Mouse (Mus musculus) midbrain, embryonic 15.5 days (tissue): ENCODE results near the gene Cep41. TPM values are rescaled to one million over a fixed set of nuclear protein-coding genes. Genes with fewer than 3 reads are reported as not detected.

ENCODE experiments used
- ATAC-seq: fragments of 200-750 bp; cut with Nextera tagmentation; replicated peaks from 2 replicates; pipeline ENCODE4 v1.8.0; 2017; ENCODE audit warnings: moderate TSS enrichment
- H3K27ac ChIP-seq: fragments of 300-500 bp; sonication (generic); 2 replicates; pipeline ENCODE4 v1.5.1; 2015; ENCODE audit warnings: mild to moderate bottlenecking, inconsistent platforms
- H3K27me3 ChIP-seq: fragments of 300-500 bp; sonication (generic); replicated peaks from 2 replicates; pipeline ENCODE4 v1.6.1; 2015; ENCODE audit warnings: inconsistent platforms
- H3K36me3 ChIP-seq: fragments of 300-500 bp; sonication (generic); replicated peaks from 2 replicates; pipeline ENCODE4 v1.6.1; 2015; ENCODE audit warnings: inconsistent platforms
- H3K4me1 ChIP-seq: fragments of 300-500 bp; sonication (generic); 2 replicates; pipeline ENCODE4 v1.6.1; 2015; ENCODE audit warnings: inconsistent platforms
- H3K4me2 ChIP-seq: fragments of 300-500 bp; sonication (generic); 2 replicates; pipeline ENCODE4 v1.6.1; 2015; ENCODE audit warnings: inconsistent platforms, mild to moderate bottlenecking, moderate library complexity
- H3K4me3 ChIP-seq: fragments of 300-500 bp; sonication (generic); 2 replicates; pipeline ENCODE4 v1.5.1; 2015; ENCODE audit warnings: mild to moderate bottlenecking, inconsistent platforms
- H3K9ac ChIP-seq: fragments of 300-500 bp; sonication (generic); 2 replicates; pipeline ENCODE4 v1.6.1; 2015; ENCODE audit warnings: mild to moderate bottlenecking, inconsistent platforms
- H3K9me3 ChIP-seq: fragments of 300-500 bp; sonication (generic); 2 replicates; pipeline ENCODE4 v1.6.1; 2016; ENCODE audit warnings: inconsistent platforms
- whole genome bisulfite sequencing: fragments of 180-500 bp; shearing (Covaris S2); methylation state at CpG from one replicate; pipeline ENCODE4 v1.1.7; 2015; ENCODE audit warnings: mixed read lengths; 5-methylcytosine and 5-hydroxymethylcytosine counted together
- polyA plus RNA-seq: library from polyadenylated mRNA; unstranded; fragments of >200 nt; fragmentation: Nextera tagmentation; extraction: Ambion mirVana; gene quantifications from 2 replicates; pipeline ENCODE4 v1.2.1, GENCODE M21; 2015

Cep41 gene
- polyA plus RNA-seq, 1 experiment from 2014 or later = 13.6 TPM

DNA sequence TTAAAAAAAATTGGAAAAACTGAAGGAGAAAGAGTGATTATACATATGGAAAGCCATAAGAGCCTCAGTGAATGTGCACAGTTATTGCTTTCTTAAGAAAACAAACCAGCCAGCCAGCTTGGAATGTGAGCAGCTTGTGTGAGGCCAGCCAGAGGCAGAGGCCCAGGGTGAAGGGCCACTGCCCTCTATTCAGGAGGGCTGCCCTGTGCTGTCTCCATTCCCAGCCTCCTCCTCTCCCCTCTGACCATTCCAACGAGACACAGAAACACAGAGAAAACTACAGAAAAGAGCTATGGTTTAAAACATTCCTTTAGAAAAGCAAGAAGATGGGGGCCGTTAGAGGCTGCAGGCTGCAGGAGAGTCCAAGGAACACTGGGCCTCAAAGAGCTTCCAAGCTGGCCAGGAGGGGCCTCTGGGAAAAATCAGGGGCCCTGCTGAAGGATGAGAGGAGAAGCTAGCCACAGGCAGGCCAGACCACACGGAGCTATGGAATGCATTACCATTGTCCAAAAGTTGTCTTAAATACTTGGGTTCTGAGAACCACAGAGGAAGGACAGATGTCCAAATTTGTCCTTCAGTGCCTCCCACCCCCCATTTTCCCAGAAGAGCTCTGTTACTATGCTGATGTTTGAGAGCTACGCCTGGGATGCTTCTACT, 57.2 kb downstream of the Cep41 start:
- WGBS = 30% methylated on average over 4 of the region's 4 CpGs
- Histone ChIP-seq H3K9me3 (no peaks in the 10 kb centered on the region), H3K27ac (no peak overlapping the region), H3K4me1 (0 out of 2 replicates have a peak, but pooled peaks cover 5% of the 10 kb centered on the region), H3K27me3 (no peaks in the 10 kb centered on the region), H3K4me3 (no peak overlapping the region), H3K4me2 (no peak overlapping the region), H3K9ac (no peak overlapping the region), H3K36me3 (no peaks in the 10 kb centered on the region)
- no peak for ATAC-seq

DNA sequence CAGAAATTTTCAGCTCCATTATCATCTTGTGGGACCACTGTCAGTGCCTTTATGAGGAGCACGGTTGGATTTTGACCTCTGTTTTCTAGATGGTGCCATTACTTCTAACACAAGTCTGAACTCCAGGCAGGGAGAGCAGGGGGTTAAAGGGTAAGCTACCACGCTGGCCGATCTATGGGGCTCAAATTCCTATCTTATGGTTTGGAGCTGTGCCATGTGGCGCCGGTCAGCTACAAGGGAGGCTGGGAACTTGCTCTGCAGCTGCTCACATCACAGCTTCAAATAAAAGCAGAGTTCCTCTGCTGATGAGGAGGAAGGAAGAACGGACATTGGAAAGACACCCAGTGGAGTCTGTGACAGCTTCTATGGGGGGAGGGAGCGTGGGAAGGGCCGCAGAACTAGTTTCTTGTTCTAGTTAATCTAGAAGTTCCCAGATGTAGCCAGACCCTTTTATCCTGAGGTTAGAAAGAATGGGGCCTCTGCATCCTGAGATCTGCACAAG, 58.1 kb downstream of the Cep41 start:
- Histone ChIP-seq H3K27ac (no peak overlapping the region), H3K4me1 (0 out of 2 replicates have a peak, but pooled peaks cover 5% of the 10 kb centered on the region), H3K4me3 (no peak overlapping the region), H3K9ac (no peak overlapping the region), H3K27me3 (no peaks in the 10 kb centered on the region), H3K9me3 (no peaks in the 10 kb centered on the region), H3K4me2 (no peak overlapping the region), H3K36me3 (no peaks in the 10 kb centered on the region)
- WGBS = 55% methylated on average over 8 of the region's 8 CpGs
- no peak for ATAC-seq

DNA sequence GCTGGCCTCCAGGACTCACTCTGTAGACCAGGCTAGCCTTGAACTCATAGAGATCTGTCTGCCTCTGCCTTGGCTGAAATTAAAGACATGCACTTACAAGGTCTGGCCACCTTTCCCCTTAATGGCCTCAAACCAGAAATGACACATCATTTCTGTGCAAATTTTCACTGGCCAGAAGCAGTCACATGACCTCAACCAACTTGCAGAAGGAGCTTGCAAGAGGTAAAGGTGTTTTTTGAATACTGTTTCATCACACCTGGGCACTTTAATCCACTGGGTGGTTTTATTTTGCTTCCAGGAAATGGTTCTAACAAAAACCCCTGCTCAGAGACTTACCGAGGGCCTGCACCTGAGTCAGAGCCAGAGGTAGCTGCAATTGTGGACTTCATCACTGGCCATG, 63.6 kb downstream of the Cep41 start:
- peaks cover 9% of the 10 kb centered on the region for H3K4me1 ChIP-seq
- no peaks in the 10 kb centered on the region for H3K36me3 ChIP-seq
- no peaks in the 10 kb centered on the region for H3K27me3 ChIP-seq
- no peak overlapping the region for H3K4me3 ChIP-seq
- H3K9me3 ChIP-seq = no peaks in the 10 kb centered on the region
- WGBS = 97% methylated on average over 1 of the region's 1 CpGs
- no peak overlapping the region for H3K4me2 ChIP-seq
- no peak for ATAC-seq
- H3K27ac ChIP-seq = no peak overlapping the region
- no peak overlapping the region for H3K9ac ChIP-seq

DNA sequence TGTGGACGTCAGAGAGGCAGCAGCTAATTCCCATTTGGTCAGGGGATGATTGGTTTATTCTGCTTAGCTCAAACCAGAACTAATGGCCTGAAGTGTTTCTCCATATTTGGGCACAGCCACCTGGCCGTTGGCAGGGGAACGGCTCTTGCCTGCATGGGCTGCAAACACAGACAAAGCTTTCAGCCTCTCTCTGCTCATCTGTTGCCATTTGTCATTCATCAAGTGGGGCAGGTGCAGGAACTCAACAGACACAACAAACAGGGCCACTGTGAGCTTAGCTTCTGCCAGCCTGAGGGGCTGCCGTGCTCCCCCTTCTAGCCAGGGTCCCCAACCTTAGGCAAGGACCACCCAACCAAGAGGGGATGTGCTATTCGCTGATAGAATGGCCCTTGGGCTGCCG, 65.4 kb downstream of the Cep41 start:
- Histone ChIP-seq H3K9ac (no peak overlapping the region), H3K36me3 (no peaks in the 10 kb centered on the region), H3K4me3 (no peak overlapping the region), H3K9me3 (no peaks in the 10 kb centered on the region), H3K4me1 (peaks cover 9% of the 10 kb centered on the region), H3K4me2 (no peak overlapping the region), H3K27me3 (no peaks in the 10 kb centered on the region), H3K27ac (peak overlapping the region; percentile 68)
- ATAC-seq = peak; percentile 82
- 30% methylated on average over 6 of the region's 6 CpGs for WGBS

DNA sequence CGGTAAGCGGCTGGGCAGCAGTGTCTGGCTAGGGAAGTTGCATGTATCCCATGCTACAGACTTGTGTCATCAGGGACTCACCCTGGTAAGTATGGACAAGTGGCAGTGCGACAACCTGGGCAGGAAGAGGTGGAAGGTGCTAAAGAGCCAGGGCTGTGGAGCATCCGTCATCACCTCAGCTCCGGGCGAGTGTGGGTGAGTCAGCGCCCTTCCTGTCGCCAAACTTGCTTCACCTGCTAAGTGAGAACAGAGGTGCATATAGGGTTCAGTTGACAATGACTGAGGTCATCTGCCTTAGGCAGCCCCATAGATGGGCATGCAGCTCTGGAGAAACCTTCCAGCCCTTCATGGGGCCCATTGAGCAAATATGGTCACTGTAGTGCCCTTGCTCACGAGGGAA, 68.8 kb downstream of the Cep41 start:
- Histone ChIP-seq H3K4me3 (no peak overlapping the region), H3K9me3 (no peaks in the 10 kb centered on the region), H3K36me3 (no peaks in the 10 kb centered on the region), H3K4me1 (peaks cover 9% of the 10 kb centered on the region), H3K9ac (no peak overlapping the region), H3K27ac (no peak overlapping the region), H3K27me3 (no peaks in the 10 kb centered on the region), H3K4me2 (no peak overlapping the region)
- ATAC-seq = no peak
- 95% methylated on average over 9 of the region's 9 CpGs for WGBS

DNA sequence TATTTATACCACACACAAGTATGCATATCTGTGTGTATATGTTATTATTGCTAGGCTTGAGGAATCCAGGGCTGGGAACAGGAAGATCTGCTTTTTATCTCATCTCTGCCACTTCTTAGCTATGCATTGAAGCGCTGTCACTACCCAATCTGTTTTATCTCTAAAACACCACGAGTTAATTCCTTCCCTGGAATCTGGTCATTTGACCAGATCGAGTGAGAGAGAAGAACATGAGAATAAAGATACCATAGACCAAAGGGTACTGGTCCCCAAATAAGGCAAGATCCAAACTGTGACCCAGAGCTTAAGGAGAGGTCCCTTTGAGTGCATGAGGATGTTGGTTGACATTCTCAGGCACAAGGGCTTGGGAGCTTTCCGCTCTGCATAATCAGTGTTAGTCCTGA, 71.6 kb downstream of the Cep41 start:
- H3K4me3 ChIP-seq = no peak overlapping the region
- no peak overlapping the region for H3K4me2 ChIP-seq
- no peak for ATAC-seq
- H3K27me3 ChIP-seq = no peaks in the 10 kb centered on the region
- H3K4me1 ChIP-seq = peaks cover 27% of the 10 kb centered on the region
- WGBS = 76% methylated on average over 4 of the region's 4 CpGs
- H3K9ac ChIP-seq = no peak overlapping the region
- H3K27ac ChIP-seq = no peak overlapping the region
- H3K36me3 ChIP-seq = no peaks in the 10 kb centered on the region
- H3K9me3 ChIP-seq = no peaks in the 10 kb centered on the region

DNA sequence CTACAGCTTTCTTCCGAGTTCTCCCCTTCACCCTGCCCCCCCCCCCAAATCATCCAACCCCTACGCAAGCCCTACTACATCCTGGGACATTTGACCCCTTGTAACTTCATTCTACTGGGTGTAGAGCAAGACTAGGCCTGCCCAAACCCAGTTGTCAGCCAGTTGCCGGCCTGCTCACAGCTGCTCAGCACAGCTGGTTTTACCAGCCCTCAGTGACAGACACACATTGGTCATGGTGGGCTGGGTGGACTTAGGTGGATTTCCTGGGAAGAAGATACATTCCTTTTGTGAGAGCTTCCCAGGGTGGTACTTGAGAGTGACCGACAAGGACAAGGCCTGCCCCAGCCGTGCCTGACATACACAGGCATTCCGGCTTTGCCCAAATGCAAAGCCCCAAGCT, 72.6 kb downstream of the Cep41 start:
- ATAC-seq = no peak
- Histone ChIP-seq H3K36me3 (no peaks in the 10 kb centered on the region), H3K4me2 (no peak overlapping the region), H3K9me3 (no peaks in the 10 kb centered on the region), H3K27me3 (no peaks in the 10 kb centered on the region), H3K4me3 (no peak overlapping the region), H3K9ac (no peak overlapping the region), H3K4me1 (peaks cover 36% of the 10 kb centered on the region), H3K27ac (no peak overlapping the region)
- 92% methylated on average over 6 of the region's 6 CpGs for WGBS

DNA sequence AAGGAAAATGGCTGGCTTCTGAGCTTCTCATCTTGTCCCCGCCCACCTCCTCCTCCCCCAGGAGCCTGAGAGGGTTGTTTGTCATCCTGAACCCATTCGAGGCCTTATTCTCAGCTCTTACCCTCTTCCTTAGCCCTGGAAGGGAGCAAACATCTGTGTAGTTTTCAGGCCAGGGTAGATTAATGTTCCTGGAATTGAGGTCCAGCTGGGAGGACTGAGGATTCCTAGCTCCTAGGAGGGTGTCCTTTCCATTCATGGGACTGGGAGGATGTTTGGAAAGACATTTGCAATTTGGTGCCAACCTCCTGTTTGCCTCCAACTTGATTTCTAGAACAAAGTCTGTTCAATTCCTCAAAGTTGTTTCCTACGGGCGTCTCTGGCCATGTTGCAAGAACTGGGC, 73.0 kb downstream of the Cep41 start:
- H3K4me3 ChIP-seq = no peak overlapping the region
- H3K27me3 ChIP-seq = no peaks in the 10 kb centered on the region
- ATAC-seq = no peak
- 88% methylated on average over 4 of the region's 4 CpGs for WGBS
- peaks cover 40% of the 10 kb centered on the region for H3K4me1 ChIP-seq
- H3K4me2 ChIP-seq = no peak overlapping the region
- H3K27ac ChIP-seq = no peak overlapping the region
- no peak overlapping the region for H3K9ac ChIP-seq
- no peaks in the 10 kb centered on the region for H3K36me3 ChIP-seq
- H3K9me3 ChIP-seq = no peaks in the 10 kb centered on the region

DNA sequence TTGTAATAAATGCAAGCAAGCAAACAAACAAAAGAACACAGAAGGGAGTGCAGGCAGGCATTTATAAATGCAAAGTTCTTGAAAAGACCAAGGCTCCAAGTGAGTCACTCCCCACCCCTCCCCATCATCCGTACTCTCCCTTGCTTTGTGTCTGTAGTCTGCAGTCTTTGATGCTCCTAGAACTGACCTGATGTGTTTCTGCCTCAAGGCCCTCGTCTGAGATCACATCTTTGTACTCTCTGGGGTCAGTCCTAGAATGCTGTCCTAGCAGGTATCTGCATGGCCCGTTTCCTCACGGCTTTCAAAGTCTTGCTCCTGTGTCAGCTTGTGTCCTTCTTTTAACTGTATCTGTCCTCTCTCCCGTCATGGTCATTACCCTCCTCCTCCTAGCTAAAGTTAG, 73.9 kb downstream of the Cep41 start:
- no peak overlapping the region for H3K27ac ChIP-seq
- peaks cover 41% of the 10 kb centered on the region for H3K4me1 ChIP-seq
- 56% methylated on average over 5 of the region's 5 CpGs for WGBS

DNA sequence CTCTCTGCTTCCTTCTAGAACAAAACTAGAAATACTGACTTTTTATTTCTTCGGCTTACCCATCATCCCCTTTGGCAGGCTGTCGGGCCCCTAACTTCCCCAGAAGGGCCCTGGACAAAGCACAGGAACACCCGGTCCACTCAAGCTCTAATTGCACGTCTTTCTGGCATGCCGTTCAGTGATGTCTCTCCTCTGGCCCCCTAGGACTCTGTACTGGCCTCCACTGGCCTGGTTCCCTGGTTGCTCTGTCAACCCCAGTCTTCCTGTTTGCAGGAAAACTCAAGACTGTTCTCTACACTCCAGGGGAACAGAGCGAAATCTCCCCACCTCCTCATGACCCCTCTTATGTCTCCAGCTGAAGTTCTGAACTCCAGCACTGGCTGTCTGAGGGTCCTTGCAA, 74.8 kb downstream of the Cep41 start:
- Histone ChIP-seq H3K27me3 (no peaks in the 10 kb centered on the region), H3K27ac (peak overlapping the region; percentile 89), H3K4me1 (peaks cover 41% of the 10 kb centered on the region), H3K4me2 (no peak overlapping the region), H3K9ac (no peak overlapping the region), H3K4me3 (no peak overlapping the region), H3K36me3 (no peaks in the 10 kb centered on the region), H3K9me3 (no peaks in the 10 kb centered on the region)
- WGBS = 20% methylated on average over 6 of the region's 6 CpGs
- ATAC-seq = no peak

More for the DNA sequence above, 73.9 kb downstream of the Cep41 start:
- ATAC-seq = no peak
- Histone ChIP-seq H3K4me3 (no peak overlapping the region), H3K9me3 (no peaks in the 10 kb centered on the region), H3K9ac (no peak overlapping the region), H3K36me3 (no peaks in the 10 kb centered on the region), H3K27me3 (no peaks in the 10 kb centered on the region), H3K4me2 (no peak overlapping the region)

DNA sequence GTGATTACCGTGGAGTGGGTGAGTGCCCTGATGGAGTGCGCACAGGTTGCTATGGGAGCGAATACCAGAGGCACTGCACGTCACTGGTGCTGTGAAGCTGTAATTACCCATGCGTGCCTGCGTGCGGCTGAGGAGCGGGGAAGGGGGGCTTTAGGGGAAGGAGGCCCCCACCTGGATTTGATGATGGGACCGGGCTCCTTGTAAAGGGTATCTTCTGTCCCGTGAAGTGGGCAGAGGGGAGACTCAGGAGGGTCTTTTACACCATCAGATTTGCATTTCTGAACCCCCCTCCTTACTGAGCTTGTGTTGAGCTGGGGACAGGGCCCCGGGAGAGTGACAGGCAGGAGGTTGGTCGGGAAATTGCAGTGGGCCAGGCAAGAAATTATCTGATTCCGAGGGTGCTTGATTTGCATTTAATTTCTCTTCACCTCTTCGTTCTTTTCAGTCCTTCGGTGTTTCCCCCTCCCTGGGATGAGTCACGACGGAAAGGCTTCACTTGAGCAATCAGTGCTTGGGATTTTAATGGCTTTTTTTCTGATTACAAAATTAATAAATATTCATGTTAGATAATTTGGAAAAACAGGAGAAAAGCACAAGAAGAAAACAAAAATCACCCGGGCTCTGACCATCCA, 75.5 kb downstream of the Cep41 start:
- H3K27ac ChIP-seq = peak overlapping the region; percentile 89
- H3K4me3 ChIP-seq = peak overlapping the region; percentile 26
- no peaks in the 10 kb centered on the region for H3K36me3 ChIP-seq
- peaks cover 41% of the 10 kb centered on the region for H3K4me1 ChIP-seq
- WGBS = 2% methylated on average over 18 of the region's 18 CpGs
- ATAC-seq = peak; percentile 93
- H3K9me3 ChIP-seq = no peaks in the 10 kb centered on the region
- H3K27me3 ChIP-seq = no peaks in the 10 kb centered on the region
- H3K4me2 ChIP-seq = peak overlapping the region; percentile 56
- peak overlapping the region; percentile 37; the same call in 1 of the 2 replicates for H3K9ac ChIP-seq

DNA sequence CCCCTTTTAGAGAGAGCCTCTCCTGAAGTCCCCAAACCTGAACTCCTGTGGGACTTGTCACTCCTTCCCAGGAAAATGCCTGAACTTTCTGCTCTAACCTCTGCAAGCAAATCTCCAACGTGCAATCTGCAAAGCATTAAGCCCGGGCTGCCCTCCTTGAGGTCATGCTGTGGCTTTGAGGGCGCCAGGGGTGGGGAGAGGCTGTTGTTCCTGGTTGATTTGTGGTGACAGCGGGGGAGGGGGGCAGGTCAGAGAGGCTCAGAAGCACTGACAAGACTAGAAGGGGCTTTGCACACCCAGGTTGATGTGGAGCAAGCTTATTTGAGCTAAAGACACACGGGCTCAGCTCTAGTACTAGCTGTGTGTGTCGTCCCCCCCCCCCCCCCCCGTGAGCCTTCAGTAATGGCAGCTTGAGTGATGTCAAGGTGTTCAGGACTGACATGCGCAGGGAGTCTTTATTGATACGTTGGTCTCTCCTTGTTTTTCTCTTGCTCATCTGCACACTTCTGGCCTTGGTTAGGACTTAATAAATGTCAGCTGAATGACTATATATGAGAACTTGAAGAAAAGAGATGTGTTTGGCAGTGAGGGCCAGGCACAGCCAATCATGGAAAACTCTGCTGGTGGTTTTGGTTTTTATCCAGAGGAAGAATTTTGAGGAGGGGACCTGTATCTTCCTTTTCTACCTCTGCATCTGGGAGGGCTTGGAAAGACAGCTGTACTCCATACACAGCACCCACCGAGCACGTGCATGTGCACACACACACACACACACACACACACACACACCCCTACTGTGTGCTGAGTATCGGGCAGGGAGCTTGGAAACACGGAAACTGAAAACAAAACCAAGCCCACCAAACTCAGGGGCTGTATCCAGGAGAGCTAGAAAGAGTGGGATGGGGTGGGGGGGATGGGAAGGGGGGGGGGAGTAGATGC, 76.3 kb downstream of the Cep41 start:
- Histone ChIP-seq H3K9ac (0 out of 2 replicates have a peak overlapping the region, but pooled peaks have one; percentile 7), H3K4me1 (peaks cover 41% of the 10 kb centered on the region), H3K27ac (peak overlapping the region; percentile 89), H3K27me3 (no peaks in the 10 kb centered on the region), H3K9me3 (no peaks in the 10 kb centered on the region), H3K4me2 (peak overlapping the region; percentile 56), H3K36me3 (no peaks in the 10 kb centered on the region), H3K4me3 (peak overlapping the region; percentile 26)
- 4% methylated on average over 13 of the region's 13 CpGs for WGBS
- peak; percentile 74 for ATAC-seq
